Mouse (Mus musculus) effector memory CD4-positive, alpha-beta T cell, adult 5 months (primary cell): ENCODE results near the gene Crym. TPM values are rescaled to one million over a fixed set of nuclear protein-coding genes. Genes with fewer than 3 reads are reported as not detected.

Experiments
- polyA plus RNA-seq: library from polyadenylated mRNA; unstranded; fragments of 100-300 nt; shearing (Covaris generic); gene quantifications from one replicate; pipeline ENCODE4 v1.2.1, GENCODE M21; 2017

Gene Crym
- not detected for polyA plus RNA-seq

GRCm38 (mm10) chr7:120201771-120202170 is at the start of gene Crym:
Gene Crym (minus strand): TSS chr7:120202111.

GRCm38 (mm10) chr7:120203789-120204188 is 1.9 kb upstream of the Crym start, which contains the start of gene Abca14:
Gene Abca14 (plus strand): TSS chr7:120203961.

GRCm38 (mm10) chr7:120173603-120174244 is 28.2 kb downstream of the Crym start, which contains the start of gene Anks4b:
Gene Anks4b (plus strand): TSS chr7:120173858.

GRCm38 (mm10) chr7:120145191-120145590 is 56.7 kb downstream of the Crym start, which contains the start of gene Zp2:
Gene Zp2 (minus strand): TSS chr7:120145291.

Other genes starting within 250 kb of the Crym start
- gene Dnah3, start 106.8 kb downstream of the Crym start, polyA plus RNA-seq = 0.22 TPM
- 4.3 TPM for gene Tmem159, start 99.8 kb downstream of the Crym start, polyA plus RNA-seq
- gene Zp2, start 56.8 kb downstream of the Crym start, polyA plus RNA-seq = not detected
- gene Anks4b, start 28.3 kb downstream of the Crym start, polyA plus RNA-seq = not detected
- not detected for gene Abca14, start 1.9 kb upstream of the Crym start, polyA plus RNA-seq
- gene Abca15, start 126.6 kb upstream of the Crym start, polyA plus RNA-seq = not detected
- gene Abca16, start 207.5 kb upstream of the Crym start, polyA plus RNA-seq = not detected